Mouse (Mus musculus) brain, embryonic 14.5 days (tissue): Measurements from ENCODE around the gene Cnr2.

Source experiments
- CTCF ChIP-seq: fragments of 200-500 bp; IDR thresholded peaks from 2 replicates; pipeline ENCODE4 v1.5.1; 2012; ENCODE audit warnings: inconsistent platforms, mild to moderate bottlenecking, moderate library complexity, borderline replicate concordance; ENCODE audit not compliant: insufficient read depth, insufficient read length; ENCODE audit errors: extremely low read depth
- POLR2A ChIP-seq: fragments of 200-500 bp; IDR thresholded peaks from 2 replicates; pipeline ENCODE4 v1.6.1; 2012; ENCODE audit warnings: mild to moderate bottlenecking, inconsistent platforms, borderline replicate concordance; ENCODE audit not compliant: poor library complexity, insufficient read depth, insufficient read length, severe bottlenecking; ENCODE audit errors: extremely low read depth

GRCm38 (mm10) chr4:135967086-135967760 lies 72.0 kb downstream of the Cnr2 start:
- TF ChIP-seq POLR2A: no peak
- no peak for TF ChIP-seq CTCF
